Mouse (Mus musculus) liver, embryonic 14.5 days (tissue): ENCODE results near the gene Chka. TPM values are rescaled to one million over a fixed set of nuclear protein-coding genes. Genes with fewer than 3 reads are reported as not detected.
A peak's percentile ranks its signal among the peaks of the same experiment; 100 is the strongest.

ENCODE experiments used
- ATAC-seq: fragments of 200-750 bp; cut with Nextera tagmentation; 2 replicates; pipeline ENCODE4 v1.8.0; 2017; ENCODE audit warnings: moderate number of reproducible peaks, mild to moderate bottlenecking, moderate library complexity; ENCODE audit not compliant: insufficient read depth
- DNase-seq, 3 experiments: peaks; one replicate each; pipeline ENCODE4 v3.0.0-alpha.2; 2012 to 2013; ENCODE audit warnings: low read depth in 3 of 3, low spot score in 3 of 3
- H3K27ac ChIP-seq: fragments of 300-500 bp; sonication (generic); 2 replicates; pipeline ENCODE4 v1.5.1; 2014; ENCODE audit warnings: moderate library complexity, mild to moderate bottlenecking, control low read depth, inconsistent platforms
- H3K27me3 ChIP-seq: fragments of 300-500 bp; sonication (generic); 2 replicates; pipeline ENCODE4 v1.6.1; 2014; ENCODE audit warnings: mild to moderate bottlenecking, low read length, moderate library complexity; ENCODE audit not compliant: control insufficient read depth, insufficient read depth
- H3K36me3 ChIP-seq: fragments of 300-500 bp; sonication (generic); replicated peaks from 2 replicates; pipeline ENCODE4 v1.6.1; 2014; ENCODE audit warnings: low read depth; ENCODE audit not compliant: control insufficient read depth, insufficient read depth
- H3K4me1 ChIP-seq, 2 experiments: fragments of 200-500 bp in 1 of 2; fragments of 300-500 bp in 1 of 2; sonication (generic) in 1 of 2; replicated peaks; 2 replicates each; pipeline ENCODE4 v1.6.1; 2012 to 2014; ENCODE audit warnings: antibody characterized with exemption in 1 of 2, inconsistent platforms in 1 of 2, low read length in 1 of 2; ENCODE audit not compliant: control insufficient read depth in 2 of 2, insufficient read depth in 2 of 2
- H3K4me2 ChIP-seq: fragments of 300-500 bp; sonication (generic); 2 replicates; pipeline ENCODE4 v1.6.1; 2014; ENCODE audit warnings: low read depth, mild to moderate bottlenecking, control low read depth, moderate library complexity
- H3K4me3 ChIP-seq, 2 experiments: fragments of 200-500 bp in 1 of 2; fragments of 300-500 bp in 1 of 2; sonication (generic) in 1 of 2; 2 replicates each; pipeline ENCODE4 v1.5.1; 2012 to 2014; ENCODE audit warnings: low read depth in 2 of 2, low read length in 2 of 2, mild to moderate bottlenecking in 2 of 2, control low read depth in 1 of 2, inconsistent platforms in 1 of 2, moderate library complexity in 1 of 2; ENCODE audit not compliant: insufficient read depth in 1 of 2
- H3K9ac ChIP-seq: fragments of 300-500 bp; sonication (generic); replicated peaks from 2 replicates; pipeline ENCODE4 v1.6.1; 2014; ENCODE audit warnings: mild to moderate bottlenecking, control low read depth, moderate library complexity
- H3K9me3 ChIP-seq: fragments of 300-500 bp; sonication (generic); 2 replicates; pipeline ENCODE4 v1.6.1; 2016; ENCODE audit warnings: low read length, mixed read lengths; ENCODE audit not compliant: control insufficient read depth
- CTCF ChIP-seq: IDR thresholded peaks from 2 replicates; pipeline ENCODE4 v1.5.1; 2016; ENCODE audit warnings: antibody characterized with exemption, low read depth, control low read depth
- EP300 ChIP-seq: IDR thresholded peaks from 2 replicates; pipeline ENCODE4 v1.6.1; 2016; ENCODE audit warnings: antibody characterized with exemption, low read depth
- WGBS: fragments of 180-500 bp; shearing (Covaris S2); extraction: QIAGEN DNeasy Blood & Tissue Kit; methylation state at CpG from one replicate; pipeline ENCODE4 v1.1.7; 2014; ENCODE audit not compliant: insufficient replicate concordance; 5-methylcytosine and 5-hydroxymethylcytosine counted together
- polyA plus RNA-seq, 2 experiments: library from polyadenylated mRNA; depleted of rRNA in 1 of 2; stranded (reverse) in 1 of 2; unstranded in 1 of 2; fragments of >200 nt; fragmentation: Nextera tagmentation in 1 of 2; extraction: Ambion mirVana in 1 of 2; gene quantifications; 2 replicates each; pipeline versions ENCODE4 v1.2.1 to v1.2.3; 2012 to 2014

Chka gene
- polyA plus RNA-seq, 2 experiments, result 10.3 to 17.0 TPM

DNA sequence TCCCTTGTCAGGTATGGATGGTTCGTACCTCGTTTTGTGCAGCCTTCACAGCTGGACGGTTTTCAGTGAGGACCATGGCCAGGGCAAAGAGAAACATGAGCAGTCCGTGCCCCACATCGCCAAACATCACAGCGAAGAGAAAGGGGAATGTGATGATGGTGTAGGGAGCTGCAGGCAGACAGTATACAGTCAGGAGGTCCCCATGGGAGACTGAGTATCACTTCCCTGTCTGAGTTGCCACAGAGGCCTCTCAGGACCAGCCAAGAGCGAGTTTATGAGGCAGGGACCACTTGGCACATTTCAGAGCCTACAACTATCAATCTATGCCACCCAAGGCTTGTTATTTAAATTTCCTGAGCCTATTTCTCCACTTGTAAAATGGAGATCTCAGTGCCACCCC is 47.4 kb downstream of the Chka start:
- TF ChIP-seq CTCF, result no peak
- no peak for TF ChIP-seq EP300
- DNase-seq, result no peak
- no peak overlapping the region for H3K4me2 ChIP-seq

DNA sequence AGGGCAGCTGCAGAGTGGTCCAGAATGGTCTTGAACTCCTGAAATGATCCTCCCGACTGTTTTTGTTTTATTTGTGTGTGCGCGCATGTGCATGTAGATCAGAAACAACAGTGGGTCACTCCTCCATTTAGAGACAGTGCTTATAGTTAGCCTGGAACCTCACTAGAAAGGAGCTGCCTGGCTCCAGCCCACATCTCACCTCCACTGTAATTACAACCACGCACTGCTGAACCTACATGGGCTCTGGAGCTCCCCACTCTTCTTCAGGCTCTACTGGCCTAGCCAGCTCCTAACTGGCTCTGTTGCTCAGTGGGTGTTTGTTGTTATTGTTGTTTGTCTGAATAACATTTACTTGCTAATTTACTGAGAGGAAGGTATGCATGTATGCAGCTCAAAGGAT is 48.0 kb downstream of the Chka start:
- Histone ChIP-seq H3K4me3 (no peak overlapping the region), H3K4me2 (no peak overlapping the region), H3K4me1 (no peaks in the 10 kb centered on the region), H3K27me3 (no peaks in the 10 kb centered on the region), H3K36me3 (no peaks in the 10 kb centered on the region; the same call in 1 of the 2 replicates), H3K9ac (no peak overlapping the region), H3K9me3 (no peaks in the 10 kb centered on the region), H3K27ac (no peak overlapping the region)
- DNase-seq, result no peak
- ATAC-seq, result no peak
- no peak for TF ChIP-seq EP300
- no peak for TF ChIP-seq CTCF
- WGBS, result 77% methylated on average over 4 of the region's 4 CpGs

More for the DNA sequence above, 47.4 kb downstream of the Chka start:
- no peaks in the 10 kb centered on the region; the same call in 1 of the 2 replicates for H3K36me3 ChIP-seq
- H3K9ac ChIP-seq, result no peak overlapping the region
- H3K27ac ChIP-seq, result no peak overlapping the region
- H3K9me3 ChIP-seq, result no peaks in the 10 kb centered on the region
- no peaks in the 10 kb centered on the region for H3K4me1 ChIP-seq
- no peak overlapping the region for H3K4me3 ChIP-seq
- no peak for ATAC-seq
- no peaks in the 10 kb centered on the region for H3K27me3 ChIP-seq
- WGBS, result 68% methylated on average over 7 of the region's 7 CpGs

DNA sequence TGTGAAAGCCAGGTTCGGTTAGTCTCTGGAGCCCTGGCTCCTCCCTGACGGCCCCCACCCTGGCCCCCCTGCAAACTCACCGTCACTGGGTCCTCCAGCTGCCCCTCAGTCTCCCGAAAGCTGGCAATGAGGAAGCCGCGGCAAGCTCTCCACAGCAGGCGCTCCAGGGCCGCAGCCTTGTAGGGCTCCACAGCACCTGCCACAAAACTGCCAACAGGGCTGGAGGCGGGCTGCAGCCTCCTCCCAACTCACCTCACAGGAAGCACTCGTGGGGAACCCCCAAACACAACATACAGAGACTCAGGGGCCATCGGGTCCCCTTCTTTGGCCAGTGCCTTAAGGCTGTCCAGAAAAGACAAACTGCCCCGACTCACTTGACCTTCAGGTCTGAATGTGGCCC is 51.4 kb downstream of the Chka start:
- WGBS, result 77% methylated on average over 12 of the region's 12 CpGs
- DNase-seq (no peak), ATAC-seq (no peak)
- H3K4me1 ChIP-seq, result peaks cover 2 to 14% of the 10 kb centered on the region in 2 experiments
- no peak overlapping the region for H3K9ac ChIP-seq
- no peaks in the 10 kb centered on the region for H3K9me3 ChIP-seq
- H3K27ac ChIP-seq, result no peak overlapping the region
- no peak overlapping the region for H3K4me2 ChIP-seq
- H3K27me3 ChIP-seq, result no peaks in the 10 kb centered on the region
- no peaks in the 10 kb centered on the region; the same call in 1 of the 2 replicates for H3K36me3 ChIP-seq
- no peak overlapping the region for H3K4me3 ChIP-seq
- no peak for TF ChIP-seq CTCF
- TF ChIP-seq EP300, result no peak

DNA sequence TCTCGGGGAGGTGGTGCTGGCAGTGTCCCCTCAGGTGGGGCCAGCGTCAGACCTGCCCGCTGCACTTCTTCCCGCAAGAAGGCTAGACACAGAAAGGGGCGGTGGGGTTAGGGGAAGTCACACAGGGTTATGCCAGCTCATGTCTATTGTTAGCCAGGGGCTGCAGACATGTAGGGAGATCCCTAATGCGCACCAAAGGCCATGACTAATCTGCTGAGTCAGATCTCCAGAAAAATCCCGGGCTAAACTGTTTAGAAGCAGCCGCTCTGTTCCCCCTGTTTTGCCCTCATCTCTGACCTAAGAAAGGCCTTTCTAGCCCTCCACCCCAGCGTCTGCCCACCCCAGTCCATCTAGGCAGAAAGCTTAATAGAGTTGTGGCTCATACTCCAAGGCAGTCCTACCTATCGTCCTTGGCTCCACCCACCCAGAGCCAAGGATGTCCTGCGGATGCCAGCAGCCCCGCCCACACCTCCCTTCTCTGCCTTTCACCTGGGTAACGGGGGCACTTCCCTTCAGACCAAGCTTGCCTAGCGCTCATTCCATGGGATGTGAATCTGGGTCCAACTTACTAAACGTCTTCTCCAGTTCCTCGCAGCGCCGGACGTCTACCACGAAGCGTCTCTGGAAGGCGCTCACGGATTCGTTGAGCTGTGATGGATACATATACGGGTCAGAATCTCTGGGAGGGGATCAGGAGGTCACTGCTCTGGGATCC is 52.2 kb downstream of the Chka start:
- DNase-seq (no peak), ATAC-seq (no peak)
- peaks cover 2 to 14% of the 10 kb centered on the region in 2 experiments for H3K4me1 ChIP-seq
- no peak overlapping the region for H3K4me3 ChIP-seq
- H3K36me3 ChIP-seq, result peaks cover 3% of the 10 kb centered on the region
- no peak overlapping the region; the same call in 1 of the 2 replicates for H3K4me2 ChIP-seq
- H3K27me3 ChIP-seq, result no peaks in the 10 kb centered on the region
- no peaks in the 10 kb centered on the region for H3K9me3 ChIP-seq
- TF ChIP-seq EP300, result no peak
- TF ChIP-seq CTCF, result no peak
- WGBS, result 82% methylated on average over 25 of the region's 25 CpGs
- H3K9ac ChIP-seq, result no peak overlapping the region
- H3K27ac ChIP-seq, result no peak overlapping the region

DNA sequence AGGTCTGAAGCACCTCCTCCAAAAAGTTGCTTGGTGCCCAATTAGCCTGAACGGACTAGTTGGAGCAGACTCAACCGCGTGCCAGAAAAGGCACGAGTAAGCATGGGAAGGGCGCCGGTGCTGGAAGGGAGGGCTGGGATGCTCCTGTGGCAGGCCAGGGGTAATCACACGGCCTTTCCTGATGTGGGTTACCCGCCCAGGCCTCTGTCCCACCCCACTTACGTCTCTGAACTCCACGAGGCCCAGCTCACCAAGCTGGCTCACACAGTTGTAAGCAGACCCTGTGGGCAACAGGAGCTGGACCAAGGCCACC is 52.7 kb downstream of the Chka start:
- no peak for DNase-seq
- peak overlapping the region; percentile 8; the same call in 1 of the 2 replicates for H3K4me2 ChIP-seq

More for the DNA sequence above, 52.7 kb downstream of the Chka start:
- no peaks in the 10 kb centered on the region for H3K27me3 ChIP-seq
- H3K4me3 ChIP-seq, result no peak overlapping the region
- H3K9me3 ChIP-seq, result no peaks in the 10 kb centered on the region
- ATAC-seq, result no peak
- WGBS, result 61% methylated on average over 10 of the region's 10 CpGs
- H3K9ac ChIP-seq, result no peak overlapping the region
- H3K36me3 ChIP-seq, result peaks cover 5% of the 10 kb centered on the region
- no peak for TF ChIP-seq EP300
- no peak for TF ChIP-seq CTCF
- no peak overlapping the region for H3K27ac ChIP-seq
- peaks cover 2 to 14% of the 10 kb centered on the region in 2 experiments for H3K4me1 ChIP-seq
